Mouse (Mus musculus) lung, postnatal 36 days (tissue): ENCODE measurements around the gene Zswim9.
A peak's percentile ranks its signal among the peaks of the same experiment; 100 is the strongest.
"Not testable (repeated sequence)": the region's sequence is repeated elsewhere in the genome, so short reads cannot be mapped to it uniquely, and the experiment has no call there.

Experiments used
- DNase-seq: peaks from one replicate; pipeline ENCODE4 v3.0.0; 2022; ENCODE audit warnings: mixed read lengths

Zswim9 gene

DNA sequence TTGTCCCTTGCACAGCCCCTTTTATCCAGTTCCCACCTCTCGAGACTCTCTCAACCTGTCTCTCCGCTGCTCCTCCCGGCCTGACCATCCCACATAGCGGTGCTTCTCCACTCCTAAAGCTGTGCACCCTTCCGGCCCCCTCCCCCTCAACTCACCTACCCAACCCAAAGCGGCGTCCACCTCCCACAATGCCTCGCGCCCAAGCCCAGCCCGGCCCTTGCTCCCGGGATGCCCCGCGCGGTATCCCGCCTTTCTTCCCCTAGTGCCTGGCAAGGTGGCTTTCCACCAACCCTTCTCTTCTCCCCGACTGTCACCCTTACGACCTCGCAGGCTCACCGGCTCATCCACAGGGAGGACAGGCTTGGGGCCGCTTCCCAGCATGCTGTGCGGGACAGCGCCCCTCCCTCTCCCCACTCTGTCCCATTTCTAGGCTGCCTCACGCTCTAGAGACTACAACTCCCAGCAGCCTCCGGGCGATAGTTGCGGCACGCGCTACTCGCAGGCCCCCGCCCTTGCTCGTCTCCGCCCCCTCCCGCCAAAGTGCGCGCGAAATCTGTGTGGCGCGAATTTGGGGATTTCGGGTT lies at the start of gene Zswim9:
Gene Zswim9, minus strand, starts transcription at position 414 of the 584 bp plus-strand sequence.
- peak; percentile 97 for DNase-seq

DNA sequence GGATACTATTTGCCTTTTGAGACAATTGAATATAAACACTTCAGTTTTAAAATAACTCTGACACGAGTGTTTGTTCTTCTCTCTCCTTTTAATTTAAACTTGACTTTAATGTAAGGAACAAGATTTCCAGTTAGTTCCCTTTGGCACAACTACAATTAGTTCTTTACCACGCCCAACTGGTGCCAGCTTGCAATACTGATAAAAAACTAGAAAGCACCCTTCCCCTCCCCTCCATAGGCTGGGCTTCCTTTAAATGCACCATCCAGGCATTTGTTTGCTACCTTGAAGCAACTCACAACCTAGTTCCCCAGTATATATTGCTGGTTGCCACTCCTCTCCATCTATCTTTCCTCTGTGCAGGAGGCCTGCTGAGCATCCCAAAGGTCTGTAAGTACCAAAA lies 45.8 kb upstream of the Zswim9 start, which contains the start of gene Pla2g4c:
Gene Pla2g4c, plus strand, starts transcription at position 340 of the 400 bp plus-strand sequence.
- DNase-seq: no peak

DNA sequence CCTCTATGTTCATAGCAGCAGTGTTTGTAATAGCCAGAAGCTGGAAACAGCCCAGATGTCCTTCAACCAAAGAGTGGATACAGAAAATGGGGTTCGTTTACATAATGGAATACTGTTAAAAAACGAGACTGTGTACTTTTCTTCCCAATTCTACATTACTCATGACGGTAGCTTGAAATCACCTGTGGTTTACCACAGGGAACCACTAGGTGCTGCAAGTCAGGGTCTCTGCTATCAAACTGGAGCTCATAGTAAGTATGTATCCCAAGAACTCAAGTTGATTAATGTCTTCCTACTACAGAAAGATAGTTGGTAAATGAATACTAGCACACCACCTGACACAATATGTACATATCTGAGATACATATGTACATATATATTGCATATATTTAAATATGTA lies 42.9 kb upstream of the Zswim9 start:
- no peak for DNase-seq

DNA sequence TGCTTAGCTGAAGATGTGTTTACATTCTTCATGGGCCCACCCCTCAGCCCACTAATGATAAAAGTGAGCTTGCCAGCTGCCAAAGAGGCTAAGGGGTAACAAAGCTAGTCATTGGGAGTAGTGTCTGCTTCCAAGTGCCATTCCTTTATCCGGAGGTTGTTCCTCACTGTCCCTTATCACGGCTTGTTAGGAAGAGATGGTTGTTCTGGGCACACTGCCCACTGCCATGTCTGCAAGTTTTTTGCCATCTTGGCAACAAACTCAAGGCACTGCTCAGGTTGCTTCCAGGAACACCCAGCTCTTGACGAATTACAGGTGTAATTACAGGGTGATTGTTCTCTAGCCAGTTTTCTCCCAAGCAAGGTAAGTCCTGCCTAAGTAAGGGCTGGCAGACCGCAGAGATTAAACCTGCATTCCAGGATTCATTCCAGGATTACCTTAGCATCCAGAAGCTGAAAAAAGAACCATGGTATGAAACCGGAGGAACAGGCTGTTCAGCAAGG lies 35.6 kb upstream of the Zswim9 start:
- no peak for DNase-seq

DNA sequence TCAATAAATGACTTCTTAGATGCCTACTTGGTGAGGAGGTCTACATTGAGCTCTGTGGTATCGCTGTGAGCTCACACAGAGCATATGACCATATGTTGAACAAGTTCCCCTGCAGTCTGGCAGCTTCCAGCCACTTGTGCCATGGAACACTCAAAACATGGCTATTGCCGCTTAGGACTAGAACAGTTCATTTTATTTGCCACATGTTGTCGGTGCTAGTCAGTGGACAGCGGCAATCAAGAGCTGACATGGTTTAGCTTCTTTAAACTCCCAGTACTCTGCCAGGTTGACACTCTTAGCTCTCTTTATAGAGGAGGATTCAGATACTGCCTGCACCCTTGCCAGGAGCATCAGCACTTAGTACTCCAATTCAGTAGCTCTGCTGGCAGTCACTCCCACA lies 32.9 kb upstream of the Zswim9 start:
- no peak for DNase-seq

DNA sequence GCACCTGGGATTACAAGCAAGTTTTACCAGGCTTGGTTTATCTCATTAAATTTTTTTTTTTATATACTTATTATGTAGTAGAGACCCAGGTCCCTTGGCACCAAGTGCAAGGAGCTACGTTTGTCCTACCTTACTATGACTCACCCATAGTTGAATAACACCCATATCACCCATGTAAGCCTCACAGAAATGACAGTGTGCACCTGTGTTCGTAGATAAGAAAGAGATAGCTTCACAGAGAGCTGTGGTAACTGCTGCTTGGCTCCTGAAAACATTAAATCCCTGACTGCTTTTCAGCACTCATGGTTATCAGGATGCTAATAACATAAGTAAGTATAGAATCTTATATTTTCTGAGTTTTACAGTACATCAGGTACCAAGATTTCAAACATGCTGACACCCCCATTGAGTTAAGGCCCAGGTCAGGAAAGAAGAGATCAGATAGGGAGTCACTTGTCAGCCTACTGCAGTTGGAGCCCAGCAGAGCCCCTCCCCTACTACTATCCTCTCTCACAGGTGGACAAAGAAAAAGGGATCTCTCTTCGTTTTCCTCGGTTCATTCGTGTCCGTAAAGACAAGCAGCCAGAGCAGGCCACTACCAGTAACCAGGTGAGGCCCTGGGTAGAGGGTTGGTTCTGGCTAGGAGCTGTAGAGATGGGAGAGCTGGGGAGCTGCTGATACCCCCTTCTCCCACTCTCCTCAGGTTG lies 32.1 kb upstream of the Zswim9 start:
- DNase-seq: no peak

DNA sequence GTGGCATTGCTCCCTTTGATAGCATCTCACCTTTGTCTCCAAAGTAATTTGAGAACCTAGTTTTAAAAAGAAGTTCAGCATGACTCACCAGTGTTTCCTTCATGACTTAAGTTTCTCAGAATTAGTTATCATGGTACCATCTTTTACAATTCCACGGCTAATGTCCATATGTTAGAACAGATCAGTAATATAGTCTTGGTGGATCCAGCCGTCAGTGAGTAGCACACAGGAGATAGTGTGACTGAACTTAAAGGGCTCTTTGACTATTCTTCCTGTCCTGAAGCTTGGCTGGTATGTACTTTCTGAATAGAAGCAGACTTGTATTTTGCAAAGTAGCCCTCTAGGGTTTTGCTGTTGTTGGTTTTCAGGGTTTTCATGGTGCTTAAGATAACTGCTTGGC lies 30.9 kb upstream of the Zswim9 start:
- DNase-seq: no peak

DNA sequence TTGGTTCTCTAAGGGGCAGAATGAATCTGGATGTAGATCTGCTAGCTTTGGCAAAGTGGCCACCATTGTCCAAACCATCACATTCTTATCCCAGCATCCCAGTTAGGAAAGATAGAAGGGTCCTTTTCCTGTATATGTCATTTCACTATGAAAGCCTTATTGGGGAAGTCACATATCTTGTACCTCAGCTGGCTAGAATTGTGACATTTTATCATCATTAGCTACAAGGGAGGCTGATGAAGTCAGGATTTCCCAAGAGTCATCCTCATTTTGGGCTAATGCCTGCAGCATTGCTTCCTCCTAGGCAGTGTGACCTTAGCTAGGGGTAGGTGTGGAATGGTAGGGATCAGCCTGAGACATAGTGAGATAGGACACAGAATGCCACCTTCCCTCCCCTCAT lies 24.9 kb upstream of the Zswim9 start:
- DNase-seq: no peak

DNA sequence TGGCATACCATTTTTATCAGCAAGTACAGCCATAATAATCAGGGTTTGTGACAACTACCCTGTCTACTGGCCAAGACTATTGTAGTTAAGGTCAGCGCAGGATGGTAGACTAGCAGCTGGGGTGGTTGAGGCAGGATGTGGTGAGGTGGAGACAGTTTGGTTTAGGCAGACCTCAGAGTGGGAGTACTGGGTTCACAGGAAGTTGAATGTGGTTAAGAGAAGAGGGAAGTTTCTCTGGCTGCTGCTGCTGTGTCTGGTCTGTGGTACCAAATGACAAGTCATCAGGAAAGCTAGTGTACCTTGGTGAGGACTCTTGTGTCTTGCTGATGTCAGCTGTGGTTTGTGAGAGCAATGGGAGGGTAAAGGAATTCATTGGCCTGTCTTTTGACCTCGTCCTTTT lies 24.3 kb upstream of the Zswim9 start:
- DNase-seq: peak; percentile 47

DNA sequence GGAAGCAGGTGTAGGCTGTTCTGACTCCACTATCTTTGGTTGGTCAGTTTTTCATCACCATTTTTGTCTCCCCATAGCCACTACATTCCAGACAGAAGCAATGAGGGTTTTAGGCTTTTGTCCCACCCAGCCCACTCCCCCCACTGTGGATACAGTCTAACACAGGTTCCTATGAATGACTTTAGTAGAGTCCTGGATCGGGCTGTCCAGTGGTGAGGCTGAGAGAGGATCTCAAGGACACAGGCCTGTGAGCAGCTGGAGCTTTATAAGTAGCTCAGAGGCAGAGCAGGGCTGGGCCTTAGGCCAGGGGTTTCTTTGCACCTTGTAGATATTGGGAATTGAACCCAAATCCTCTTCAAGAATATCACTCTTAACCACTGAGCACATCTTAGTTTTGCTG lies 23.1 kb upstream of the Zswim9 start:
- DNase-seq: no peak

DNA sequence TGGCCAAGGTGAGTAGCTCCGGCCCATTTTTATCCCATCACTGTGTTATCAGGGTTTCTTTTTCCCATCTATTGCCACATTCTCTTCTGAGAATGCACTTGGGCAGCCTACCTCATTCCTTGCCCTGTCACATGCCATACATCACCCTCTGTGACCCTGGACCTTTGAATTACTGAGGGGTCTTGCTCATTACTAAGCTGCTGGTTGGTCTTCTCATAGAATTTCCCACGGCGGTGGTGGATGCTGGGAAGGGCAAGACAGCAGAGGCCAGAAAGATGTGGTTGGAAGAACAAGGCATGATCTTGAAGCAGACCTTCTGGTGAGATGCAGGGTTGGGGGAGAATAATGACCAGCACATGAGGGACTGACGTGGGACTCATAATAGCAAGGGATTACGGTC lies 20.3 kb upstream of the Zswim9 start:
- DNase-seq: no peak

DNA sequence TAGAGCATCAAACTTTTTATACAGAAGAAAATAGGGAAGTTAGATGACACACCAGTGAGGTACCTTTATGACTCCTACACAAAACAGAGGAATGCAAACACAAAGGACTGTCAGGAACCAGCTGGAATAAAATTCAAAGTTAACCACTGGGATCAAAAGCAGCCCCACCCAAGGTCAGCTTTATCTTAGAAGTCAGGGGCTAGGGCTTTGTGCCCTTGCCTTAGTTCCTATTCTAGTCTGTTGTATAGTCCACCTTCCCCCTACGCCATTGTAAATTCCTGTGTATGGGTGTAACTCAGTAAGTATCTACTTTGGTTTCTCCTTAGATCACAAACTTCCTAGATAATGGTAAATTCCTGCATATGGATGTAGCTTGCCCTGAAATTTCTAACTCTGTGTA lies 19.1 kb upstream of the Zswim9 start:
- no peak for DNase-seq

DNA sequence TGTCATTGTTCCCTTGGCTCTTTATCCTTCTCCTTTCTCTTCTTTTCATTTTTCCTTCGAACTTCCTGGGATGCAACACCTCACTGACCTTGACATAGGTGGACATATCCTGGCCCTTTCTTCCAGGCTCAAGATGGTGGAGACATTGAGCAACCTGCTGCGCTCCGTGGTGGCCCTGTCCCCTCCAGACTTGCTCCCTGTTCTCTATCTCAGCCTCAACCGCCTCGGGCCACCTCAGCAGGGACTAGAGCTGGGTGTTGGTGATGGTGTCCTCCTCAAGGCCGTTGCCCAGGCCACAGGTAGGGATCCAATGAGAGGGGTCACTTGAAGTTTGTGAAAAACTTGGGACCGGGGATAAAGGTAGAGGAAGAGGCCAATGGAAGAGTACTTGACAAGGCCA lies 16.7 kb upstream of the Zswim9 start:
- no peak for DNase-seq

DNA sequence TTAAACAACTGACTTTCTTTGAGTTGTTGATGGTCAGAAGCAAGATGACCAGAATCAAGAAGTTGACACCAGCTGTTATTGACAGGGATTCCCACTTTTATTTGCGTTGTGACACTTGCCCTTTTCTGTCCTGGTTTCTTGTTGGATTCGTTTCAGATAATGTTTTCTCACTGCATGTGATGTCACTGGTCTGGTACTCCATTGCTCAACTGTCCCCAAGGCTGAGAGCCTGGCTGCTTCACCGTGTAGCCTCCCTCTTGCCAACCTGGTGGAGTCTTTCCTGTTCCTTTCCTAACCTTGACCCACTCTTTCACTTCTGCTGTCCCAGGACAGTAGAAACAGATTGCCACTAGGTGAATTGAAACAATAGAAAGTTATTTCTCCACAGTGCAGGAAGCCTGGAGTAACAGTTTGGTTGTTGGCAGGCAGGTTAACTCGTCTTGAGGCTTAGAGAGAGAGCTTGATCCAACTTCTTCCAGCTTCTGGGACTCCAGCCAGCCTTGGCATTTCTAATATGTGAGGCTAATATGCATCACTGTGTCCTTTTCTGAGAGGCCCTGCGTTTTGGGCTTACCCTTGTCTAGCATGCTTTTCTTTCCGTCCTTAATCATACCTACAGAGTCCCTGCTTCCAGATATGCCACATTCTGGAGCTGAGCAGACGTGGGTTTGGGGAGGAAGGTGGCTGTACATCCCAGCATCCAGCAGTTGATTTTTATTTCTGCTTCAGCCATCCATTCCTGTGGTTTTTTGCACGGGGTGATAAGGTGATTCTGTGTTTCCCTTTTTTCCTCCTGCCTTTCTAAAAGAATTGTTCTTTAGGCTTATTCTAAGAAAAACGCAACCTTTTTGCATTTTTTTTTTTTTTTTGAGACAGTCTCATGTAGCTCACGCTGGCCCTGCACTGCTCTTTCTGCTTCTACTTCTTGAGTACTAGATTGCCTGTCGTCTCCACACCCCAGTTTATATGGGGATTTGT lies 15.6 kb upstream of the Zswim9 start:
- DNase-seq: no peak

DNA sequence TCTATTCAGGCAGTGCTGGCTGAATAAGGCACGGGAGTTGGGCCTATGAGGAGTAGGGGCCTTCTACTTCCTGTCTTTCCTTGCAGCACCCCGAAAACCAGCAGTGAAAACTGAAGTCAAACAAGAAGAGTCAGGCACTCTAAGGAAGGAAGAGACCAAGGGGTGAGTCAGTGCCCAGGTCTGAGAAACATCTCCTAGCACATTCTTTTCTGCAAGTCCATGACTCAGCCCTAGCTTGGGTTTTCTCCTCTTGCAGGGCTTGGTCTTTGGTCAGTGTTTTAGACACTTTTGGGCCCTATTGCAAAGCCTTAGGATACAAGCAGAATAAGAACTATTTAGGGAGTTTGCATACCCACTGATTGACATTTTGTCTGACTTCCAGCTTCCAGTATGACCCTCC lies 12.8 kb upstream of the Zswim9 start:
- no peak for DNase-seq

DNA sequence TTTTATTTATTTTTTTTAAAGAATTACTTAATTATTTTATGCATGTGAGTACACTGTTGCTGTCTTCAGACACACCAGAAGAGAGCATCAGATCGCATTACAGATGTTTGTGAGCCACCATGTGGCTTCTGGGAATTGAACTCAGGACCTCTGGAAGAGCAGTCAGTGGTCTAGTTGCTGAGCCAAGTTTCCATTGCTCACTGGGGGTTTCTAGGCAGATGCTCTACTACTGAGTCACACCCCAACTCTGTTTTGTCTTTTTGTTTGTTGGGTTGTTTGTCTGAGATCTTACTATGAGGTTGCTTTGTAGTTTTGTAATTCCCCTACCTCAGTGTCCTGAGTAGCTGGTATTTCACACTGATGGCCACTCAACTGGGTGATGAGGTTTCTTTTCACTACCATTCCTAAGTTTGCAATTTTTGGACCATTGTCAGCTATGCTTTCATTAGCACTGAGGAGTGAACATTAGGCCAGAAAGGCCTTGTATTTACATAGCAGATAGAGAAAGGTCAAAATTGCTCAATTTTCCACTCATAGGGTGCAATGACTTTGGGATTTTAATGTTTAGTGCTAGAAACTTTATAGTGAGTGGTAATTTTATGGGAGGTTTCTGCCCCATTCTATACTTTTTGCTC lies 11.6 kb upstream of the Zswim9 start:
- no peak for DNase-seq

DNA sequence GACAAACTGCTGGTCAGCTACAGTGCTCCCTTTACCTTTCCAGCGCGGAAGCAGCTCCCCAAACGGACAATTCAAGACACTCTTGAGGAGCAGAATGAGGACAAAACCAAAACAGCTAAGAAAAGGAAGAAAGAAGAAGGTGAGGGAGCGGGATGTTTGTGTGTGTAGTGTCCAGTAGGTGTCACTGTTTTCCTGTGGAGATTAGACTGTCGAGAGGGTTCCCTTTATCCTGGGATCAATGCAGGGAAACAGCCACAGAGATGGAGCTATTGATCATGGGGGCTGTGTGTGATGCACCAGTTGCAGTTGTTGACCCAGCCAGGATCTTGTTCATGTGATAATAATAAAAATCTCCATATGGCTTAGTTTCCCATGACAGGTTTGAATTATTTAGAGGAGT lies 10.1 kb upstream of the Zswim9 start:
- DNase-seq: no peak

DNA sequence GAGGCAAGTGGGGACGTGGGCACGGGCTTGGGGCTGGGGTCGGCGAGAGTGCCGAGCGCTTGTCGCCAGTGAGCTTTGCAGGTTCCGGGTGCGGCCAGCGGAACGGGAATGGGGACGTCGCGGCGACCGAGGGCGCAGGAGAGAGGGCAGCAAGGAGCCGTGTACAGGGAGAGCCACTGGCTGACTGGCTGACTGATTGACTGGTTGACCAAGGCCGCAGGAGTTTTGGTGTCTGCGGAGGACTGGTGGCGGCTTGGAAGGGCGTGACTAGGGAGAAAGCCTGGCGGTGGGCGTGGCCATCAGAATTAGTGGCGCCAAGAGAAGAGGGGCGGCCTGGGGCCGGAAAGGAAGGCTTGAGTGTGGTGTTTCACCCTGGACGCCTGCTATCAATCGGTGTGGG lies 436 bp upstream of the Zswim9 start:
- not testable (repeated sequence) for DNase-seq

DNA sequence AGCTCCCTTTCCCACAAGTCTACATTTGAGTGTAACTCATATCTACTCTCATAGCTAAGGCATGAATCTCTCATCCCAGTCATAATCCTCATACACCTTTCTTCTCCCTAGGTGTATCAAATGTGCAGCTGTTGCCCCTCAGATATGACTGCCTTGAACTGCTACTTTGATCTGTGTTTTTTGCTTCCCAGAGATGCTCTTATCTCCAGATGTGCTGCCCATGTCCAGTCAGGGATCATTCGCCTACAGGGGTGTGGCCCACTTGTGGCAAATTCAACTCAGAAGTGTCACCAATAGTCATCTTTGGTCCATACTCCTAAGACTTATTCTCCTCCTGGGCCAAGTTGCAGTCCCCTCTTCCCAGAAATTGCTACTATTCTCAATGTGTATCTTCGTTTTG lies 688 bp downstream of the Zswim9 start:
- DNase-seq: no peak

DNA sequence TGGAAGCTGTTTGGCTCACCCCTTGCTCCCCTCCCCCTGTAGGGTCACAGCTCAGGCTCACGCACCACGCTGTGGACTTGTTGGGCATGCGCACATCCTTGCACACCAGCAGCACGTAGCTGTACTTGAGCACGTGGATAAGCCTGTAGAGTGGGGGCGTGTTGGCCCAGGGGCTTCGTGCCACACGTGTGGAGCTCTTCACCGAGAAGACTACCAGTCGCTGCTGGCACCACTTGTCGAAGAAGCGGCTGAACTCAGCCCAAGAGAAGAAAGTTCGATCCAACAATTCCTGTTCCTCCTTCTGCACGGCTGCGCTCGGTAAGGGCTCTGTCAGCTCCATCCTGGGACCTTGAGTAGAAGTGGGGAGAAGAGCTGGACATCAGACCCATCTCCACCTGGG lies 1.4 kb downstream of the Zswim9 start, which contains the start of gene Lig1:
Gene Lig1, plus strand, starts transcription at position 203 of the 400 bp plus-strand sequence.
- no peak for DNase-seq

DNA sequence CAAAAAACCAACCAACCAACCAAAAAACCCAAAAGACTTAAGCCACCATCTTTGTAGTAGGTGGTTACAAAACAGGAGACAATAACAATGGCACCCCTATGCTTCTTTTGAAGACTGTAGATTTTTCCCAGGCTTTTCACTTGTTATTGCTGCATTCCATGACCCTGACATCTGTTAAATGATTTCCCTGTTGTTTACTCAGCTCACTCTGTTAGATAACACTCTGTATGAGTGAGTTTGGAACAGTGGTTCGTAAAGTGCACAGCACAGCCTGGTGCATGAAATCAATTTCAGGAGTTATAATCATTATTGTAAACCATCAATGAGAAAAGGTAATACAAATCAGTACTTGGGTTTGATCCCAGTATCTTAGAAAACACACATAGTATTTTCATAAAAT lies 6.8 kb downstream of the Zswim9 start:
- no peak for DNase-seq

DNA sequence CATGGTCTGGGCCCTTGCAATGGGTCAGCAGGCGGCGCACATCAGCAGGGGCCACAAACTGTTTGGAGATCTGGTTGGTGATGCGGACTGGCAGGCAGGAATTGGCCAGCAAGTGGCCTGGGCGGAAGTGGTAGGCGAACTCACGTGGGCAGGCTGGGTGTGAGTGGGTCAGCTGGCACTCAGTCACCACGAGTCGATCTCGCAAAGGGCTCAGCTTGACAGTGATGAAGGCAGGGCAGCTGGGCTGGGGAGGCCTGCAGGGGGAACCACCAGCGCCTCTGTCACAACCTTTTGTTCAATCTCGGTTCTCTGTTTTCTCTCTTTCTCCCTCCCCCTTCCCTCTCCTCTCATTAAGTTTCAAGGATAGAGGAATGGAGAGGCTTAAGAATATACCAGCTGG lies 9.1 kb downstream of the Zswim9 start:
- DNase-seq: peak; percentile 15

DNA sequence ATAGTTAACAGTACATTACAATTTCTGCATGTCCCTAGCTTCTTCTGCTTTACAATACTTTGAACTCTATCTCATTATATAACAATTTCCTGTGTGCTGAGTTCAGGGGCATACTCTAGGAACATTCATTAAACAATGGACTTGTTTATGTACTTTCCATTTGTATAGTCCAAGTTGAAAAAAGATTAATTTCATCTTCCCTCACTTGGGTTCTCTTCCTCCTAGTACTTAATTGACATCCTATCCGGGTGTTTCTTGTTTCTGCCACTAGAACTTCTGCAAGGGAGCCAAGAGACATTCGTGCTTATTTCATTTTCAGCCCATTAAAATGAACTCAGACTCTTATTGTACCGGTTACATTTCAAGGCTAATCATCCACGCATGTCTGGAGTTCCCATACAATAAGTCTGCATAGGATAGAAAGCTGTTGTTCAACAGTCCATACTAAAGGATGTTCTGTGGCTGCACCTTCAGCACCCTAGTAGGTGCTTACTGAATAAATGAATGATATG lies 9.7 kb downstream of the Zswim9 start:
- peak; percentile 19 for DNase-seq
